Mouse (Mus musculus) granulocyte monocyte progenitor cell, adult 5-6 weeks (primary cell): ENCODE results near the gene Frmpd2. TPM values are rescaled to one million over a fixed set of nuclear protein-coding genes. Genes with fewer than 3 reads are reported as not detected.

Experiments
- ATAC-seq: replicated peaks from 2 replicates; pipeline ENCODE4 v1.8.0; 2016; ENCODE audit warnings: mild to moderate bottlenecking, moderate TSS enrichment, inconsistent platforms; ENCODE audit not compliant: poor library complexity, severe bottlenecking
- total RNA-seq, 2 experiments: library from RNA; stranded (forward) in 1 of 2; stranded (reverse) in 1 of 2; fragments of 200-712, 200-1000 nt in 1 of 2; fragments of >200 nt in 1 of 2; fragmentation: Nextera tagmentation in 1 of 2; gene quantifications; 2 replicates each; pipeline ENCODE4 v1.2.3; 2014 to 2017

The Frmpd2 gene
- total RNA-seq, 2 experiments from 2014 or later, result not detected

- ATAC-seq, result no peak
These were observed 31.8 kb downstream of the Frmpd2 start for GRCm38 (mm10) chr14:33503311-33503710.

- no peak for ATAC-seq
These were observed 35.2 kb downstream of the Frmpd2 start for GRCm38 (mm10) chr14:33506696-33507095.

GRCm38 (mm10) chr14:33508660-33509059 lies 37.2 kb downstream of the Frmpd2 start:
- ATAC-seq, result no peak

- ATAC-seq, result no peak
These were observed 42.4 kb downstream of the Frmpd2 start for GRCm38 (mm10) chr14:33513877-33514276.

GRCm38 (mm10) chr14:33514756-33515285 lies 43.3 kb downstream of the Frmpd2 start:
- ATAC-seq, result no peak

GRCm38 (mm10) chr14:33521538-33521937 lies 50.0 kb downstream of the Frmpd2 start:
- ATAC-seq, result no peak

GRCm38 (mm10) chr14:33525272-33525983 lies 53.9 kb downstream of the Frmpd2 start:
- ATAC-seq, result no peak

- ATAC-seq, result no peak
These were observed 55.1 kb downstream of the Frmpd2 start for GRCm38 (mm10) chr14:33526621-33527020.

- ATAC-seq, result no peak
These were observed 56.4 kb downstream of the Frmpd2 start for GRCm38 (mm10) chr14:33527938-33528337.

GRCm38 (mm10) chr14:33531331-33531912 lies 59.9 kb downstream of the Frmpd2 start:
- ATAC-seq, result no peak

- no peak for ATAC-seq
These were observed 61.3 kb downstream of the Frmpd2 start for GRCm38 (mm10) chr14:33532792-33533191.

GRCm38 (mm10) chr14:33533516-33533915 lies 62.0 kb downstream of the Frmpd2 start:
- ATAC-seq, result no peak

- no peak for ATAC-seq
These were observed 63.8 kb downstream of the Frmpd2 start for GRCm38 (mm10) chr14:33535317-33535716.

- no peak for ATAC-seq
These were observed 68.2 kb downstream of the Frmpd2 start for GRCm38 (mm10) chr14:33539559-33540167.

GRCm38 (mm10) chr14:33545565-33546143 lies 74.2 kb downstream of the Frmpd2 start:
- ATAC-seq, result no peak

- no peak for ATAC-seq
These were observed 77.2 kb downstream of the Frmpd2 start for GRCm38 (mm10) chr14:33548650-33549049.

GRCm38 (mm10) chr14:33549856-33550255 lies 78.4 kb downstream of the Frmpd2 start:
- no peak for ATAC-seq

- no peak for ATAC-seq
These were observed 99.2 kb downstream of the Frmpd2 start for GRCm38 (mm10) chr14:33570737-33571136.

- ATAC-seq, result no peak
These were observed 102.1 kb downstream of the Frmpd2 start for GRCm38 (mm10) chr14:33573643-33574042.

GRCm38 (mm10) chr14:33579771-33580484 lies 108.4 kb downstream of the Frmpd2 start:
- no peak for ATAC-seq
